Mouse (Mus musculus) brain, embryonic 14.5 days (tissue): Measurements from ENCODE around the gene Grin2a. TPM values are rescaled to one million over a fixed set of nuclear protein-coding genes. Genes with fewer than 3 reads are reported as not detected.

Source experiments
- DNase-seq: peaks from one replicate; pipeline ENCODE4 v3.0.0-alpha.2; 2011; ENCODE audit warnings: low read depth
- CTCF ChIP-seq: fragments of 200-500 bp; IDR thresholded peaks from 2 replicates; pipeline ENCODE4 v1.5.1; 2012; ENCODE audit warnings: inconsistent platforms, mild to moderate bottlenecking, moderate library complexity, borderline replicate concordance; ENCODE audit not compliant: insufficient read depth, insufficient read length; ENCODE audit errors: extremely low read depth
- POLR2A ChIP-seq: fragments of 200-500 bp; IDR thresholded peaks from 2 replicates; pipeline ENCODE4 v1.6.1; 2012; ENCODE audit warnings: mild to moderate bottlenecking, inconsistent platforms, borderline replicate concordance; ENCODE audit not compliant: poor library complexity, insufficient read depth, insufficient read length, severe bottlenecking; ENCODE audit errors: extremely low read depth
- polyA plus RNA-seq: library from polyadenylated mRNA; depleted of rRNA; stranded (reverse); fragments of >200 nt; gene quantifications from 2 replicates; pipeline ENCODE4 v1.2.3, GENCODE M21; 2012; rRNA removed

The Grin2a gene
- polyA plus RNA-seq, 1 experiment = 2.1 TPM

- DNase-seq = no peak
- TF ChIP-seq POLR2A (no peak), CTCF (no peak)
Observed at GRCm38 (mm10) chr16:9588431-9588830, 406.9 kb downstream of the Grin2a start.

- peak; percentile 62 for DNase-seq
- TF ChIP-seq POLR2A = no peak
- TF ChIP-seq CTCF = no peak
Observed at GRCm38 (mm10) chr16:9583981-9584380, 411.4 kb downstream of the Grin2a start.

GRCm38 (mm10) chr16:9571793-9572192 lies 423.6 kb downstream of the Grin2a start:
- no peak for TF ChIP-seq POLR2A
- no peak for TF ChIP-seq CTCF
- no peak for DNase-seq

GRCm38 (mm10) chr16:9567286-9567685 lies 428.1 kb downstream of the Grin2a start:
- TF ChIP-seq CTCF (no peak), POLR2A (no peak)
- DNase-seq = no peak

- DNase-seq = peak; percentile 59
Observed at GRCm38 (mm10) chr16:9561816-9562215, 433.5 kb downstream of the Grin2a start.

GRCm38 (mm10) chr16:9535196-9535595 lies 460.2 kb downstream of the Grin2a start:
- TF ChIP-seq POLR2A = no peak
- DNase-seq = no peak

More at GRCm38 (mm10) chr16:9561816-9562215, 433.5 kb downstream of the Grin2a start:
- TF ChIP-seq CTCF (no peak), POLR2A (no peak)

- DNase-seq = peak; percentile 91
- TF ChIP-seq POLR2A (no peak), CTCF (no peak)
Observed at GRCm38 (mm10) chr16:9533564-9534332, 461.6 kb downstream of the Grin2a start.

GRCm38 (mm10) chr16:9532843-9533532 lies 462.4 kb downstream of the Grin2a start:
- peak; percentile 53 for DNase-seq
- TF ChIP-seq POLR2A (no peak), CTCF (no peak)

GRCm38 (mm10) chr16:9527214-9527613 lies 468.1 kb downstream of the Grin2a start:
- no peak for TF ChIP-seq POLR2A
- no peak for TF ChIP-seq CTCF

GRCm38 (mm10) chr16:9523314-9523713 lies 472.0 kb downstream of the Grin2a start:
- no peak for DNase-seq
- TF ChIP-seq POLR2A = no peak
- no peak for TF ChIP-seq CTCF

More at GRCm38 (mm10) chr16:9527214-9527613, 468.1 kb downstream of the Grin2a start:
- DNase-seq = no peak

Other genes starting within 250 kb of the Grin2a start
- 1.3 and 2.5 TPM in 2 replicates for gene Rpl39l, start 174.7 kb upstream of the Grin2a start, polyA plus RNA-seq
- 0.11 and 0.22 TPM in 2 replicates for gene Atf7ip2, start 197.2 kb upstream of the Grin2a start, polyA plus RNA-seq